Mouse (Mus musculus): ENCODE measurements at regions not wholly inside any gene's neighbourhood (a gene's known extent, or its start where the extent isn't known, plus 50 kb on each side); places are given as distances from the start of the nearest gene placed in this dataset.

GRCm38 (mm10) chr2:50983883-50984410, 165.0 kb downstream of the Rnd3 start:
- Histone ChIP-seq H3K27me3 (ENCODE audit: control insufficient read depth, insufficient read depth, low read length) (no peaks in the 10 kb centered on the region), H3K36me3 (ENCODE audit: control insufficient read depth, insufficient read depth, low read length) (no peaks in the 10 kb centered on the region), H3K4me1 (ENCODE audit: control insufficient read depth, insufficient read depth, insufficient read length, low read length) (no peaks in the 10 kb centered on the region; the same call in 1 of the 2 replicates), H3K4me3 (ENCODE audit: low read depth, low read length) (no peak overlapping the region), H3K27ac (ENCODE audit: insufficient read depth, low read depth, low read length) (no peak overlapping the region)
- 81% methylated on average over 2 of the region's 2 CpGs for WGBS
- TF ChIP-seq CTCF (IDR thresholded peaks at IDR 0.05; ENCODE audit: extremely low read depth, insufficient read length, insufficient replicate concordance, low read depth, low read length) = no peak

GRCm38 (mm10) chr2:50982571-50982970, 166.3 kb downstream of the Rnd3 start:
- TF ChIP-seq CTCF (IDR thresholded peaks at IDR 0.05; ENCODE audit: extremely low read depth, insufficient read length, insufficient replicate concordance, low read depth, low read length) = no peak
- no peak for TF ChIP-seq POLR2A (IDR thresholded peaks at IDR 0.05; ENCODE audit: low read depth, low read length)
- Histone ChIP-seq H3K4me1 (ENCODE audit: control insufficient read depth, insufficient read depth, insufficient read length, low read length) (peaks cover 2% of the 10 kb centered on the region; the same call in 1 of the 2 replicates), H3K27ac (ENCODE audit: insufficient read depth, low read depth, low read length) (no peak overlapping the region), H3K36me3 (ENCODE audit: control insufficient read depth, insufficient read depth, low read length) (no peaks in the 10 kb centered on the region), H3K4me3 (ENCODE audit: low read depth, low read length) (no peak overlapping the region), H3K27me3 (ENCODE audit: control insufficient read depth, insufficient read depth, low read length) (no peaks in the 10 kb centered on the region)
- WGBS = 58% methylated on average over 5 of the region's 5 CpGs

- Histone ChIP-seq H3K4me1 (ENCODE audit: control insufficient read depth, insufficient read depth, insufficient read length, low read length) (peaks cover 2% of the 10 kb centered on the region; the same call in 1 of the 2 replicates), H3K4me3 (ENCODE audit: low read depth, low read length) (no peak overlapping the region), H3K36me3 (ENCODE audit: control insufficient read depth, insufficient read depth, low read length) (no peaks in the 10 kb centered on the region), H3K27me3 (ENCODE audit: control insufficient read depth, insufficient read depth, low read length) (no peaks in the 10 kb centered on the region), H3K27ac (ENCODE audit: insufficient read depth, low read depth, low read length) (peak overlapping the region; percentile 79)
- 41% methylated on average over 1 of the region's 1 CpGs for WGBS
- TF ChIP-seq POLR2A (IDR thresholded peaks at IDR 0.05; ENCODE audit: low read depth, low read length) (no peak), CTCF (IDR thresholded peaks at IDR 0.05; ENCODE audit: extremely low read depth, insufficient read length, insufficient replicate concordance, low read depth, low read length) (no peak)
Measured at GRCm38 (mm10) chr2:50978356-50978755, 170.6 kb downstream of the Rnd3 start.

- Histone ChIP-seq H3K4me3 (ENCODE audit: low read depth, low read length) (no peak overlapping the region), H3K4me1 (ENCODE audit: control insufficient read depth, insufficient read depth, insufficient read length, low read length) (peaks cover 7% of the 10 kb centered on the region), H3K36me3 (ENCODE audit: control insufficient read depth, insufficient read depth, low read length) (no peaks in the 10 kb centered on the region), H3K27me3 (ENCODE audit: control insufficient read depth, insufficient read depth, low read length) (no peaks in the 10 kb centered on the region), H3K27ac (ENCODE audit: insufficient read depth, low read depth, low read length) (no peak overlapping the region)
- WGBS = 73% methylated on average over 14 of the region's 14 CpGs
- TF ChIP-seq CTCF (IDR thresholded peaks at IDR 0.05; ENCODE audit: extremely low read depth, insufficient read length, insufficient replicate concordance, low read depth, low read length) = no peak
- no peak for TF ChIP-seq POLR2A (IDR thresholded peaks at IDR 0.05; ENCODE audit: low read depth, low read length)
Measured at GRCm38 (mm10) chr2:50971131-50971825, 177.6 kb downstream of the Rnd3 start.

GRCm38 (mm10) chr2:50968382-50968781, 180.5 kb downstream of the Rnd3 start:
- TF ChIP-seq CTCF (IDR thresholded peaks at IDR 0.05; ENCODE audit: extremely low read depth, insufficient read length, insufficient replicate concordance, low read depth, low read length) (no peak), POLR2A (IDR thresholded peaks at IDR 0.05; ENCODE audit: low read depth, low read length) (no peak)
- no peaks in the 10 kb centered on the region for H3K36me3 ChIP-seq (ENCODE audit: control insufficient read depth, insufficient read depth, low read length)
- H3K4me1 ChIP-seq (ENCODE audit: control insufficient read depth, insufficient read depth, insufficient read length, low read length) = peaks cover 14% of the 10 kb centered on the region
- 23% methylated on average over 4 of the region's 4 CpGs for WGBS
- no peak overlapping the region; the same call in 1 of the 2 replicates for H3K27ac ChIP-seq (ENCODE audit: insufficient read depth, low read depth, low read length)
- no peak overlapping the region for H3K4me3 ChIP-seq (ENCODE audit: low read depth, low read length)
- H3K27me3 ChIP-seq (ENCODE audit: control insufficient read depth, insufficient read depth, low read length) = no peaks in the 10 kb centered on the region

GRCm38 (mm10) chr2:50967826-50968225, 181.1 kb downstream of the Rnd3 start:
- WGBS = 25% methylated on average over 4 of the region's 4 CpGs
- Histone ChIP-seq H3K36me3 (ENCODE audit: control insufficient read depth, insufficient read depth, low read length) (no peaks in the 10 kb centered on the region), H3K27me3 (ENCODE audit: control insufficient read depth, insufficient read depth, low read length) (no peaks in the 10 kb centered on the region), H3K4me3 (ENCODE audit: low read depth, low read length) (no peak overlapping the region), H3K4me1 (ENCODE audit: control insufficient read depth, insufficient read depth, insufficient read length, low read length) (peaks cover 16% of the 10 kb centered on the region), H3K27ac (ENCODE audit: insufficient read depth, low read depth, low read length) (peak overlapping the region; percentile 70)
- TF ChIP-seq CTCF (IDR thresholded peaks at IDR 0.05; ENCODE audit: extremely low read depth, insufficient read length, insufficient replicate concordance, low read depth, low read length) (no peak), POLR2A (IDR thresholded peaks at IDR 0.05; ENCODE audit: low read depth, low read length) (no peak)

GRCm38 (mm10) chr2:50967133-50967532, 181.8 kb downstream of the Rnd3 start:
- WGBS = 24% methylated on average over 4 of the region's 4 CpGs
- H3K4me1 ChIP-seq (ENCODE audit: control insufficient read depth, insufficient read depth, insufficient read length, low read length) = peaks cover 16% of the 10 kb centered on the region
- H3K4me3 ChIP-seq (ENCODE audit: low read depth, low read length) = no peak overlapping the region
- no peak overlapping the region; the same call in 1 of the 2 replicates for H3K27ac ChIP-seq (ENCODE audit: insufficient read depth, low read depth, low read length)
- H3K36me3 ChIP-seq (ENCODE audit: control insufficient read depth, insufficient read depth, low read length) = no peaks in the 10 kb centered on the region
- no peak for TF ChIP-seq CTCF (IDR thresholded peaks at IDR 0.05; ENCODE audit: extremely low read depth, insufficient read length, insufficient replicate concordance, low read depth, low read length)
- no peak for TF ChIP-seq POLR2A (IDR thresholded peaks at IDR 0.05; ENCODE audit: low read depth, low read length)
- no peaks in the 10 kb centered on the region for H3K27me3 ChIP-seq (ENCODE audit: control insufficient read depth, insufficient read depth, low read length)

Data from small intestine, adult 2 months (tissue).